Mouse (Mus musculus) inflammation-experienced regulatory T-cells, adult 6 months (primary cell): ENCODE data around the gene Med16. TPM values are rescaled to one million over a fixed set of nuclear protein-coding genes. Genes with fewer than 3 reads are reported as not detected.

ENCODE experiments used
- ATAC-seq: one replicate; pipeline ENCODE4 v1.8.0; 2017
- polyA plus RNA-seq, 3 experiments: library from polyadenylated mRNA; unstranded; fragments of 100-300 nt; shearing (Covaris generic); gene quantifications; one replicate each; pipeline ENCODE4 v1.2.1; 2017

Gene Med16
- polyA plus RNA-seq, 3 experiments from 2014 or later, result 5.7 to 7.9 (median 7.1) TPM

- ATAC-seq, result no peak
These were observed 24.0 kb upstream of the Med16 start for GRCm38 (mm10) chr10:79932736-79933135.

- ATAC-seq, result no peak
These were observed 23.1 kb upstream of the Med16 start for GRCm38 (mm10) chr10:79931797-79932196.

- ATAC-seq, result no peak
These were observed 22.1 kb upstream of the Med16 start for GRCm38 (mm10) chr10:79930826-79931186.

- no peak for ATAC-seq
These were observed 21.5 kb upstream of the Med16 start for GRCm38 (mm10) chr10:79929967-79930825.

- ATAC-seq, result no peak
These were observed 20.4 kb upstream of the Med16 start for GRCm38 (mm10) chr10:79928907-79929701.

- ATAC-seq, result no peak
These were observed 19.4 kb upstream of the Med16 start for GRCm38 (mm10) chr10:79928030-79928694.

- no peak for ATAC-seq
These were observed 18.8 kb upstream of the Med16 start for GRCm38 (mm10) chr10:79927324-79928029.

GRCm38 (mm10) chr10:79926491-79927323 lies 18.0 kb upstream of the Med16 start, which contains the start of gene Arid3a:
TSS of gene Arid3a (plus strand) at chr10:79927043.
- peak; percentile 81 for ATAC-seq

- ATAC-seq, result no peak
These were observed 17.2 kb upstream of the Med16 start for GRCm38 (mm10) chr10:79925785-79926490.

GRCm38 (mm10) chr10:79924998-79925784 lies 16.5 kb upstream of the Med16 start:
- peak; percentile 51 for ATAC-seq

- no peak for ATAC-seq
These were observed 12.8 kb upstream of the Med16 start for GRCm38 (mm10) chr10:79921572-79921971.

- ATAC-seq, result no peak
These were observed 12.3 kb upstream of the Med16 start, which contains the start of gene R3hdm4 for GRCm38 (mm10) chr10:79920958-79921535. TSS of gene R3hdm4 (minus strand) at chr10:79921208.

- ATAC-seq, result no peak
These were observed 11.6 kb upstream of the Med16 start for GRCm38 (mm10) chr10:79920056-79920890.

- no peak for ATAC-seq
These were observed 10.6 kb upstream of the Med16 start for GRCm38 (mm10) chr10:79919251-79919849.

- ATAC-seq, result no peak
These were observed 9.7 kb upstream of the Med16 start for GRCm38 (mm10) chr10:79918231-79919078.

GRCm38 (mm10) chr10:79917532-79918100 lies 8.9 kb upstream of the Med16 start:
- ATAC-seq, result no peak
